Mouse (Mus musculus) embryonic fibroblast, embryonic 13.5 days (primary cell): ENCODE results near the gene Fam107b.

Experiments used
- CTCF ChIP-seq: IDR thresholded peaks from 2 replicates; pipeline ENCODE4 v1.5.1; 2011; ENCODE audit warnings: mild to moderate bottlenecking, control low read depth, low read length, moderate library complexity, borderline replicate concordance; ENCODE audit not compliant: insufficient read depth
- POLR2A ChIP-seq: IDR thresholded peaks from 2 replicates; pipeline ENCODE4 v1.6.1; 2011; ENCODE audit warnings: low read depth, mild to moderate bottlenecking, control low read depth, low read length, moderate library complexity

DNA sequence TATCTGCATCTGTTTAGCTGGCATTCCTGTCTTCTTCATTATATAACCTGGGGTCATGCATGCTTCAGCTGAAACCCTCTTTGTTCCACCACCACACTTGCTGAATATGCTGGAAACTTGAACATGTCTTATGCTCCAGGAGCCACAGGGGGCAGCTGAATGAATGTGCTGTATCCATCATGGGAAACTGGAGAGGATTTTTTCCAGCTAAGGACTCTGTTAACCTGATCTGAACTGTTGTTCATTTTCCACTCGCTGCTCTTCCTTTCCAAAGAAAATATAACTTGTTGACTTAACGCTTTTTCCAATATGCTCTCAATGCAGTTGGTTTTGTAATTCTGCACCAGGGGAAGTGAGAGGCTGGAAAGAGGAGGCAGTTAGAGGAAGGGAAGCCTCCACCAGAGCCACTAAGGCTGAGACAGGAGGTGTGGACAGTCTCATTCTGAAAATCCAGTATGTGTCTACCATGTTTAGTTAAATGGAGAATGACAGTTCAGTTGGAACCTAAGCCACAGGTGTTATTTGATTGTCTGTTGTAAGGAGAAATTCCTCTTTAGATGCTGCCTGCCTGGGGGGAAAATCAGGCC lies 9.1 kb downstream of the Fam107b start:
- no peak for TF ChIP-seq CTCF
- TF ChIP-seq POLR2A: no peak
